Mouse (Mus musculus): ENCODE data around the gene Gm28035. TPM values are rescaled to one million over a fixed set of nuclear protein-coding genes. Genes with fewer than 3 reads are reported as not detected.

The Gm28035 gene
- polyA plus RNA-seq, 1 experiment, result 0.91 TPM

DNA sequence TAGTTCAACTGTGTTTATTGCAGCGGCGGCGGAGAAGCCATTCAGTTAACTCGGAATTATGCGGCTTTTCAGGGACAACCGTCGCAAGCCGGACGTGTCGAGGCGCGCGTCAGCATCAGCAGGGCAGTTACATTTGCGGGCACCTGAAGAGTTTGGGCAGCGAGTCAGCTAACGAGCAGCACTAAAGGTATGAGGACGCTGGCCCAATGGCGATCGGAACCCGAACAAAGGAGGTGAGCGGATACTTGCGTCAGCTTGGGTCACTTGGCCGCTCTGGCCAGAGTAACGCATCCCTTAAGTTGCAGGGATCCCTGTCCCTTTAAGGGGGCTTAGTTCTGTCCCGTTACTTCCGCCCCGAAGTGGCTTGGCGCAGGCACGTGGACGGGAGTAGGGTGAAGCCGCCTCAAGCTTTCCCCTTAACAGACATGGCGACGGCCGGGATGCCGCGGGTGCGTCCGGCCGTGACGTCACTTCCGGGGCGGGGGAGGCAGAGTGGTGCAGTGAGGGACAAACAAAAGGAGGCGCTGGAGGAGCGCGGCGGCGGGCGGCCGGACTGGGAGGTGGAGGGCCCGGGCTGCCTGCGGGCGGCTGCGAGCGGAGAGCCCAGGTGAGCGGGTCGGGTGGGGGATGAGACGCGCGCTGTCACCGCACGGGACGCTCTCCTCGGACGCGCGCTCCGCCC lies 3.0 kb upstream of the Gm28035 start, which contains the start of gene Lrrc8a:
TSS of gene Lrrc8a (plus strand) at position 517 of the 682 bp plus-strand sequence.
- Histone ChIP-seq H3K27ac (ENCODE audit: insufficient read depth, low read depth, low read length) (peak within 1 kb of the TSS; percentile 49), H3K4me3 (ENCODE audit: insufficient read depth, low read length) (peak within 1 kb of the TSS; percentile 91), H3K4me1 (ENCODE audit: control insufficient read depth, insufficient read depth, low read length) (peaks cover 13% of the 10 kb centered on the region)
- TF ChIP-seq CTCF (IDR thresholded peaks at IDR 0.05; ENCODE audit: low read depth, low read length) (no peak), POLR2A (IDR thresholded peaks at IDR 0.05; ENCODE audit: borderline replicate concordance, low read depth, low read length) (no peak)

DNA sequence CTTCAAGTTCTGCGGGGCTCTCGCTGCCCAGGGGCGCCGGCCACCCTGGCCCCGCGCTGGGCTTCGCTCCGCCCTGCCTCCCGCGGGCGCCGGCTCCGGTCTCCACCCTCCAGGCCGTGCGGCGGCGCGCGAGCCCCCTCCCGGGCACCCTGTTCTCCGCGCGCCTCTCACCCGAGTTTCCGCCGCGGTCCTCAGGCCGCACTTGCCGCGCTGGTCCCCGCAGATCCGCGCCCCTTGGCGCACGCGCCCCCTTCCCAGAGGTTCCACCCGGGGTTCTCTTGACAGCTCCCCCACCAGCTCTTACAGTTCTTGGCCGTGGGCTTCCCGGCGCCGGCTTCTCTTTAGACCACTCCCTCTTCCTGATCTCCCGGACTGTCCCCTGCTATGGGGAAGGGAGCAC lies 2.5 kb upstream of the Gm28035 start:
- H3K27ac ChIP-seq (ENCODE audit: insufficient read depth, low read depth, low read length), result peak overlapping the region; percentile 49
- H3K4me1 ChIP-seq (ENCODE audit: control insufficient read depth, insufficient read depth, low read length), result peaks cover 16% of the 10 kb centered on the region
- H3K4me3 ChIP-seq (ENCODE audit: insufficient read depth, low read length), result peak overlapping the region; percentile 91
- TF ChIP-seq CTCF (IDR thresholded peaks at IDR 0.05; ENCODE audit: low read depth, low read length) (peak; percentile 7; the same call in 1 of the 2 replicates), POLR2A (IDR thresholded peaks at IDR 0.05; ENCODE audit: borderline replicate concordance, low read depth, low read length) (no peak)

DNA sequence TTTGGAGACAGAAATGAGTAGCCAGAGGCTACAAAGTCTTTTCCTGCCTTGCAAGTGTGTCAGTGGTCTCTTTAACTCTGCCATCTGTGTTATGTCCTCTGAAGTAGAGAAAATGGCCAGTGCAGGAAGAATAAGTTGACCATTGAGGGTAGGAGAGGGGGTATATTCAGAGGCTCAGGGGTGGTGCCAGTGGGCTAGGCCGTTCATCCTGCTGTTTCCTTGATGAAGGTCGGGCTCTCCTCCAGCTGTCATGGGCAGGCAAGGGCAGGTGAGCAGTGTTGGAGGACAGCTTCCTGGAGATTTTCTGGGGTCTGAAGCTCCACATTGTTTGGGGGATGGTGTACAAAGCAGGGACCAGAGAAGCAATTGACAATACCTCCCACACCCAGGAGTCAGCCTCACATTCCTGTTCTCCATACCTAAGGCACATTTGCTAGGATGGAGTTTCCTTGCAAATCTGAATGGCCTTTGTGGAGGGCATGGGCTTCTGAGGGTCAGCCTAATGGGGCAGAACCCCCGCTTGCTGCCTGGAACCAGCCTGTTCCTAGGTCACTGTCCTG lies 1.4 kb upstream of the Gm28035 start:
- H3K27ac ChIP-seq (ENCODE audit: insufficient read depth, low read depth, low read length), result no peak overlapping the region
- peaks cover 25% of the 10 kb centered on the region for H3K4me1 ChIP-seq (ENCODE audit: control insufficient read depth, insufficient read depth, low read length)
- TF ChIP-seq CTCF (IDR thresholded peaks at IDR 0.05; ENCODE audit: low read depth, low read length) (no peak), POLR2A (IDR thresholded peaks at IDR 0.05; ENCODE audit: borderline replicate concordance, low read depth, low read length) (no peak)
- H3K4me3 ChIP-seq (ENCODE audit: insufficient read depth, low read length), result peak overlapping the region; percentile 91

DNA sequence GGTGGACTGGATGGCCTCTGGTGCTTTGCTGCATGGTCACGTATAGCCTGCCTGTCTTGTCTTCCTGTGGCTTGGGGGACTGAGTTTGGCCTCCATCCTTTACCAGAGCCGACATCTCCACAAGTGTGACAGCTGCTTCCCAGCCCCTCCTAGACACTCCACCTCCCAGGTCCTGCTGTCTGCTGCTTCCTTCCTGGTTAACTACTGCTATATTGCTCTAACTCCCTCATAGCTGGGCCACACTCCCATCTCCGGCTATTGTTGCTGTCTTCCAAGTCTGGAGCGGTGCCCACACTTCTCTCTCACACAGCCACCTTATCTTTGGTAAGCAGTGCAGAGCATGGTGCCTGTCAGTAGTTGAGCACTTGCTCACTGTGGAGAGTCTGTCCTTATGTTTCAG lies 590 bp upstream of the Gm28035 start:
- Histone ChIP-seq H3K4me3 (ENCODE audit: insufficient read depth, low read length) (no peak overlapping the region), H3K4me1 (ENCODE audit: control insufficient read depth, insufficient read depth, low read length) (peaks cover 25% of the 10 kb centered on the region)

DNA sequence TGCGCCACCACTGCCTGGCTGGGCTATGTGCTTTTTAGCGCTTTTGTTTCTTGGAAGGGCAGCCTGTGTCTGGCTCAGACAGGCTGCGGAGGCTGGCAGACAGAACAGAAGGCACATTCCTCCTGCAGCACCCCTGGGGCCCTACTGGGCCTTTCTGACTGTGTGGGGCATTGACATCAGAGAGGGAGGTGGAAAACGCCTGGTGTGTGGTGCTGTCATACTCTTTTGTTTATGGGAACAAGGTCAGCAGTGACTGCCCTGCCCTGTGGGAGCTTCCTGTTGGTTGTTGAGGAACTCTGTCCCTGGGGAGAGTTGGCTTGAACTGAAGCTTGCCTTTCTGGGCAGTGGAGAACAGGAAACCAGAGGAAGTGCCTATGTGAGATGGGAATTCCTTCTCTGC lies 2.1 kb downstream of the Gm28035 start:
- TF ChIP-seq POLR2A (IDR thresholded peaks at IDR 0.05; ENCODE audit: borderline replicate concordance, low read depth, low read length), result no peak
- TF ChIP-seq CTCF (IDR thresholded peaks at IDR 0.05; ENCODE audit: low read depth, low read length), result no peak
- Histone ChIP-seq H3K27ac (ENCODE audit: insufficient read depth, low read depth, low read length) (peak overlapping the region; percentile 61), H3K4me1 (ENCODE audit: control insufficient read depth, insufficient read depth, low read length) (peaks cover 40% of the 10 kb centered on the region), H3K4me3 (ENCODE audit: insufficient read depth, low read length) (no peak overlapping the region)

More for the DNA sequence above, 590 bp upstream of the Gm28035 start:
- TF ChIP-seq CTCF (IDR thresholded peaks at IDR 0.05; ENCODE audit: low read depth, low read length) (no peak), POLR2A (IDR thresholded peaks at IDR 0.05; ENCODE audit: borderline replicate concordance, low read depth, low read length) (no peak)
- H3K27ac ChIP-seq (ENCODE audit: insufficient read depth, low read depth, low read length), result no peak overlapping the region

DNA sequence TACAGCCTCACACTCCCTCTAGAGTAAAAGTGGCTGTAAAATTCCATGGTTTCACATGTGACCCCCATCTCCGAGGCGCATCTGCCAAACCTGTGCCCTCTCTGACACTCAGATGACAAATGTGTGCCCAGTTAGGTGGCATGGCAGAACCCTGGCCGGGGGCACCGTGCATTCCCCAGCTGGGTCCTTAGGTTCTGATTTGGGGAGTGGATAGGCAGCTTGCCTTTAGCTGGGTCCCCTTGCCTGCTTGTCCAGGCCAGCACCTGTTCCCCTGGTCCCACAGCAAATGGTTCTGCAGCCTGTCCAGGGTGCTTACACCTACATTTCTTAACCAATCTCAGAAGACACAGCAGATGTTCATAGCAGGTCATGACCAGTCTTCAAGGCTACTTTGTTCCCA lies 3.0 kb downstream of the Gm28035 start:
- Histone ChIP-seq H3K4me1 (ENCODE audit: control insufficient read depth, insufficient read depth, low read length) (peaks cover 40% of the 10 kb centered on the region), H3K4me3 (ENCODE audit: insufficient read depth, low read length) (no peak overlapping the region), H3K27ac (ENCODE audit: insufficient read depth, low read depth, low read length) (peak overlapping the region; percentile 61)
- TF ChIP-seq CTCF (IDR thresholded peaks at IDR 0.05; ENCODE audit: low read depth, low read length) (no peak), POLR2A (IDR thresholded peaks at IDR 0.05; ENCODE audit: borderline replicate concordance, low read depth, low read length) (no peak)

DNA sequence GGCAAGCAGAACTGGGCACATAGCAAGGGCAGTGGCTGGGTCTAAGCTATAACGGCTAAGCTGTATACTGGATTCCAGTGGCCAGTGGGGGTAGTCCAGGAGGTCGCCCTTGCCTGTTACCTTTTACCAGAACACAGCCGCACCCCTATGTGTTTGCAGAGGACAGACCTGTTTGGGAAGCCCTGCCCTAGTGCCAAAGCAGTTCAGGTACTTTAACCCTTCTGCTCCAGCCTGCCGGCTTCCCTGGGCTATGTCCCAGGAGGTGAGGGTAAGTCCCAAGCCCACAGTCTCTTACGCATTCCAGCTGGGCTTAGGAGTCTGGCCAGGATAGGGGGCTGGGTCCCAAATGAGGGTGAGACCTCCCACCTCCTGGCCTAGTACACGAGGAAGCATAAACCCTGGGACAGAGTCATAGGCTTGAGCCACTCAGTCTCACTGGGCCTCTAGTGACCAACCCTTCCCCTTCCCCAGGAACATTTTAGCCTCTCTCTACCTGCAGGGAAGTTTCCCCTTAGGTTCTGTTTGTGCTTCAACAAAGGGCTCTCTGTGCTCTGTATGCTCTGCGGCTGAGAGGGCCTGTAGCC lies 4.3 kb downstream of the Gm28035 start:
- peaks cover 31% of the 10 kb centered on the region for H3K4me1 ChIP-seq (ENCODE audit: control insufficient read depth, insufficient read depth, low read length)
- no peak overlapping the region for H3K4me3 ChIP-seq (ENCODE audit: insufficient read depth, low read length)
- no peak overlapping the region for H3K27ac ChIP-seq (ENCODE audit: insufficient read depth, low read depth, low read length)
- TF ChIP-seq CTCF (IDR thresholded peaks at IDR 0.05; ENCODE audit: low read depth, low read length) (no peak), POLR2A (IDR thresholded peaks at IDR 0.05; ENCODE audit: borderline replicate concordance, low read depth, low read length) (no peak)

DNA sequence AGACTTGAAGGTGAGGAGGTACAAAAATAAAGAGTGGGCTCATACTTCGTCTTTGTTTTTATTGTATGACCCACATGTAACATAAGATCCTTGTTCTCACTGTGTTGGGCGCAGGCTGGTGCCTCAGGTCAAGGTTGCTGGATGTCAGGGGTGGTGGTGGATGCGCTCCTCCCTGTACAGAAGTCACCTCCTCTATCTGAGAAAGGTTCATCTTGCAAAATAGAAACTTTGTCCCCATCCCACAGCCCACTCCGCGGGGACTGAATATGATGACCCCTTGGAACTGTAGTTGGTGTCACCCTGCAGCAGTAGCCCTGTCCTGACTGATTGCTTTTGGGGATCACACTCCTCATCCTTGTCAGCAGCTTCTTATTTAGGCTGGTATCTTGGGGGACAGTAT lies 6.7 kb downstream of the Gm28035 start:
- Histone ChIP-seq H3K27ac (ENCODE audit: insufficient read depth, low read depth, low read length) (no peak overlapping the region), H3K4me3 (ENCODE audit: insufficient read depth, low read length) (no peak overlapping the region), H3K4me1 (ENCODE audit: control insufficient read depth, insufficient read depth, low read length) (peaks cover 36% of the 10 kb centered on the region)
- TF ChIP-seq CTCF (IDR thresholded peaks at IDR 0.05; ENCODE audit: low read depth, low read length) (no peak), POLR2A (IDR thresholded peaks at IDR 0.05; ENCODE audit: borderline replicate concordance, low read depth, low read length) (no peak)

DNA sequence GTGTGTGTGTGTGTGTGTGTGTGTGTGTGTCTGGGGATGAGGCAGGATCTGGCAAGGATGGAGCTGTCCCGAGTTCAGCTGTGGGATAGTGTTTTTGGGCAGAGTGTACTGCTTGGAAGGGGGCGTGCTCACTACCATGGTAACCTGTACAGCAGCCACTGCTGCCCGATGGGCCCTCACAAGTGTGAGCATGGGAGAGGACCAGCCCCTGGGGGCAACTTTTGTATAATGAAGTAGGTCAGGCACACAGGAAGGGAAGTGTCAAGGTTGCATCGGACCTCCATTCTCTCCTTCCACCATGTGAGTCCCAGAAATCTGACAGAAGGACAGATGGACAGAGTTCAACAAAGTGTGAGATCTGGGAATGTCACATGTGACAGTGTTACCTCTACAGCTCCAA lies 7.3 kb downstream of the Gm28035 start:
- TF ChIP-seq POLR2A (IDR thresholded peaks at IDR 0.05; ENCODE audit: borderline replicate concordance, low read depth, low read length), result no peak
- peaks cover 32% of the 10 kb centered on the region for H3K4me1 ChIP-seq (ENCODE audit: control insufficient read depth, insufficient read depth, low read length)
- H3K4me3 ChIP-seq (ENCODE audit: insufficient read depth, low read length), result no peak overlapping the region
- no peak overlapping the region for H3K27ac ChIP-seq (ENCODE audit: insufficient read depth, low read depth, low read length)

DNA sequence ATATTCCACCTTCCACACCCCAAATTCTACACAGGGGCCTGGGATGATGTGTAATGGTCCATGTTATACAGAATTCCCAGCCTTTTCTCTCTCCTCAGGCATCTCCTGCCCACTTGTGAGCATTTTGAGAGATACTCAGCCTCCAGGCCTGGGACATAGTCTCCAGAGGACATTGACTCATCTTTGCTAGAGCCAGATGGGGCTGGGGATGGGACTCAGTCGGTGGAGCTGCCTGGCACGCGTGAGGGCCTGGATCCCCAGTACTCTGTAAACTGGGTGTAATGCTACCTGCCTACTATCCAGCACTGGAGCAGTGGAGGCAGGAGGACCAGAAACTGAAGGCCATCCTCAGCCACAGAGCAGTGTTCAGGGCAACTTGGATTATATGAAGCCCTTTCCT lies 8.8 kb downstream of the Gm28035 start:
- TF ChIP-seq CTCF (IDR thresholded peaks at IDR 0.05; ENCODE audit: low read depth, low read length), result no peak
- no peak for TF ChIP-seq POLR2A (IDR thresholded peaks at IDR 0.05; ENCODE audit: borderline replicate concordance, low read depth, low read length)
- H3K27ac ChIP-seq (ENCODE audit: insufficient read depth, low read depth, low read length), result no peak overlapping the region
- H3K4me3 ChIP-seq (ENCODE audit: insufficient read depth, low read length), result no peak overlapping the region
- peaks cover 21% of the 10 kb centered on the region for H3K4me1 ChIP-seq (ENCODE audit: control insufficient read depth, insufficient read depth, low read length)

Data from bone marrow macrophage, adult 2 months (primary cell).